Mouse (Mus musculus): ENCODE results near the gene Sipa1l1. TPM values are rescaled to one million over a fixed set of nuclear protein-coding genes. Genes with fewer than 3 reads are reported as not detected.

The Sipa1l1 gene
- total and polyA plus RNA-seq, 3 experiments = 13.6 to 36.7 (median 23.6) TPM

- in situ Hi-C loops (cut with MboI; ENCODE audit: low pct_ligation_motif_present, low pct_unique_long_range_greater_than_20kb, low sequenced_read_pairs) (no loop called here), dilution Hi-C loops (cut with MboI; ENCODE audit: extremely low pct_ligation_motif_present, extremely low pct_unique_long_range_greater_than_20kb, low sequenced_read_pairs) (no loop called here)
- no peak overlapping the region for H3K9ac ChIP-seq (ENCODE audit: insufficient read depth, low read depth)
- no peaks in the 10 kb centered on the region for H3K27me3 ChIP-seq (replicated peaks)
- DNase-seq (ENCODE audit: extremely low read depth) = peak; percentile 79
- no peaks in the 10 kb centered on the region for H3K79me2 ChIP-seq (replicated peaks; ENCODE audit: control insufficient read depth, extremely low read depth, insufficient read depth, poor library complexity, severe bottlenecking)
- H3K27ac ChIP-seq (ENCODE audit: insufficient read depth, low read depth) = peak overlapping the region; percentile 82
- peak overlapping the region in 2 of 3 experiments; percentile 13 to 25 for H3K4me3 ChIP-seq (replicated peaks in 1 of 3; ENCODE audit: low read depth in 2 of 3, low read length in 2 of 3, poor library complexity in 1 of 3)
- peaks cover 5% of the 10 kb centered on the region for H3K9me3 ChIP-seq (replicated peaks; ENCODE audit: low read length)
- peak overlapping the region; percentile 57 for H3K4me2 ChIP-seq (ENCODE audit: insufficient read depth, low read depth, poor library complexity, severe bottlenecking)
- peaks cover 0 to 10% of the 10 kb centered on the region in 2 experiments for H3K36me3 ChIP-seq (replicated peaks in 1 of 2; ENCODE audit: control insufficient read depth in 1 of 2, insufficient read depth in 1 of 2, low read length in 1 of 2)
- TF ChIP-seq EP300 (IDR thresholded peaks at IDR 0.05; ENCODE audit: low read length) (peak; percentile 81), SIN3A (IDR thresholded peaks at IDR 0.05; ENCODE audit: low read length) (no peak), NRF1 (IDR thresholded peaks at IDR 0.05; ENCODE audit: low read depth, low read length) (no peak), ETS1 (conservative IDR thresholded peaks at IDR 0.05; ENCODE audit: low read depth, low read length) (peak; percentile 72), ZNF384 (IDR thresholded peaks at IDR 0.05; ENCODE audit: low read depth, low read length) (no peak), ZC3H11A (IDR thresholded peaks at IDR 0.05; ENCODE audit: low read depth, low read length) (no peak), POLR2A (IDR thresholded peaks at IDR 0.05; ENCODE audit: low read depth, low read length) (no peak), ELF1 (IDR thresholded peaks at IDR 0.05; ENCODE audit: low read depth, low read length) (peak; percentile 71), CTCF (conservative IDR thresholded peaks at IDR 0.05 in 1 of 2, IDR thresholded peaks at IDR 0.05 in 1 of 2; ENCODE audit: low read depth in 2 of 2, low read length in 2 of 2) (no peak), RAD21 (IDR thresholded peaks at IDR 0.05; ENCODE audit: low read depth, low read length) (no peak), HCFC1 (IDR thresholded peaks at IDR 0.05; ENCODE audit: low read depth, low read length) (no peak), IRF4 (IDR thresholded peaks at IDR 0.05; ENCODE audit: low read depth, low read length) (peak; percentile 79), MXI1 (IDR thresholded peaks at IDR 0.05; ENCODE audit: low read depth, low read length) (peak; percentile 37; the same call in 1 of the 2 replicates), BHLHE40 (IDR thresholded peaks at IDR 0.05; ENCODE audit: low read depth, low read length) (peak; percentile 68), MAX (IDR thresholded peaks at IDR 0.05; ENCODE audit: low read length) (peak; percentile 64; the same call in 1 of the 2 replicates), KAT2A (IDR thresholded peaks at IDR 0.05; ENCODE audit: insufficient replicate concordance, low read length) (no peak), JUND (conservative IDR thresholded peaks at IDR 0.05; ENCODE audit: low read depth, low read length) (no peak), RCOR1 (conservative IDR thresholded peaks at IDR 0.05; ENCODE audit: low read depth, low read length) (no peak; the same call in 1 of the 2 replicates), JUN (IDR thresholded peaks at IDR 0.05; ENCODE audit: insufficient read depth, low read depth, low read length) (0 out of 2 replicates have a peak, but pooled peaks have one; percentile 10), SMC3 (IDR thresholded peaks at IDR 0.05; ENCODE audit: low read depth, low read length) (no peak), USF1 (IDR thresholded peaks at IDR 0.05; ENCODE audit: low read depth, low read length) (no peak), UBTF (IDR thresholded peaks at IDR 0.05; ENCODE audit: low read depth, low read length) (no peak), POLR2AphosphoS2 (IDR thresholded peaks at IDR 0.05; ENCODE audit: low read depth, low read length) (no peak), MEF2A (IDR thresholded peaks at IDR 0.05; ENCODE audit: borderline replicate concordance, low read depth, low read length) (peak; percentile 65; the same call in 1 of the 2 replicates), ZKSCAN1 (IDR thresholded peaks at IDR 0.05; ENCODE audit: borderline replicate concordance, low read depth, low read length) (no peak), E2F4 (IDR thresholded peaks at IDR 0.05; ENCODE audit: insufficient replicate concordance, low read depth, low read length) (no peak), MAZ (IDR thresholded peaks at IDR 0.05; ENCODE audit: low read depth, low read length) (no peak), CHD2 (IDR thresholded peaks at IDR 0.05; ENCODE audit: low read length) (no peak), USF2 (conservative IDR thresholded peaks at IDR 0.05; ENCODE audit: low read depth, low read length) (no peak), ZMIZ1 (IDR thresholded peaks at IDR 0.05; ENCODE audit: low read depth, low read length) (no peak), MYC (IDR thresholded peaks at IDR 0.05; ENCODE audit: low read depth, low read length) (peak; percentile 63; the same call in 1 of the 2 replicates), PAX5 (IDR thresholded peaks at IDR 0.05; ENCODE audit: low read length) (no peak), GABPA (IDR thresholded peaks at IDR 0.05; ENCODE audit: insufficient replicate concordance, low read depth, low read length) (no peak), CHD1 (IDR thresholded peaks at IDR 0.05; ENCODE audit: low read depth, low read length) (no peak), NELFE (IDR thresholded peaks at IDR 0.05; ENCODE audit: low read depth, low read length) (no peak), TCF12 (IDR thresholded peaks at IDR 0.05; ENCODE audit: low read depth, low read length) (peak; percentile 85), TBP (conservative IDR thresholded peaks at IDR 0.05; ENCODE audit: low read depth, low read length) (peak; percentile 68; the same call in 1 of the 2 replicates), MAFK (IDR thresholded peaks at IDR 0.05; ENCODE audit: insufficient replicate concordance, low read length) (no peak)
- peaks cover 24 to 36% of the 10 kb centered on the region in 2 experiments for H3K4me1 ChIP-seq (ENCODE audit: control insufficient read depth in 1 of 2, insufficient read depth in 2 of 2)
Measured at GRCm38 (mm10) chr12:82284617-82285016, 115.5 kb downstream of the Sipa1l1 start.
